Mouse (Mus musculus) thymus, postnatal 36 days (tissue): ENCODE measurements at regions not wholly inside any gene's neighbourhood (a gene's known extent, or its start where the extent isn't known, plus 50 kb on each side); places are given as distances from the start of the nearest gene placed in this dataset.

ENCODE experiments used
- DNase-seq, 2 experiments: peaks; one replicate each; pipeline ENCODE4 v3.0.0; 2022; ENCODE audit warnings: mixed read lengths in 2 of 2

DNA sequence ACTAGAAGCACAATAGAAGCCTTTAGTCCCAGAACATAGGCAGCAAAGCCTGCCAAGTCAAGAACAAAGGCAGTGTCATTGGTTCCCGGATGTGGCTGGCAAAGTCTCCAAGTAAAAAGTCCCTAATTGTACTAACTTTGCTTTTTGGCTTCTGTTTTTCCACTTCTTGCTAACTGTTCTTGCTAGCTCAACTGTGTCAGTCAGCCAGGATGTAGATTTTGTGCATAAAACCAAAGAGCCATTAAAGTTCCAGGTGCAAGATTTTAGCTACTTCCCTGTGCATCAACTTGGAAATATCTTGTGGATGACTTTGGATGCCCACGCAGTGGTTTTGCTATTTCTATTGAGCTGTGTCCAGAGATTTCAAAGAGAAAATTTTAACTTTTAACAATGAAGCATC is 560.0 kb upstream of the B3galt2 start:
- no peak for DNase-seq

DNA sequence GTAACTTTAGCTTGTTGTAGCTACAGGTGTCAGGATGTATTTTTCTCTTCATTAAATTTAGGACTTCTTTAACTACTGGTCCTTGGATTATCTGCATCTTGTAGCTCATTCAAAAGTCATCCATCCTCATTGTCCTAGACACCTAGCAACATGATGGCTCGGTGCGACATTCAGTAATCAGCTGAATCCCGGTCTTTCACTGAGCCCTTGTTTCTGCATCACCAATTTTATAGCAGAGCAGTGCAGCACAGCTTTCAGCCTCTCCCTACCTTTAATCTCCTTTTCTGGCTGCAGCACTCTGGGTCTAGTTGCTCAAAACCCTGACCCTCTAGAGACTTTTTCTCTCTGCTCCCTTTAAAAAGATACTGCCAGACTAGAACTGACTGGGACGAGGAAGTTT is 543.6 kb upstream of the B3galt2 start:
- DNase-seq = no peak

GRCm38 (mm10) chr1:143098307-143098706 is 542.2 kb upstream of the B3galt2 start:
- DNase-seq = no peak

- no peak for DNase-seq
These were observed 518.3 kb upstream of the B3galt2 start for GRCm38 (mm10) chr1:143122185-143122584.

DNA sequence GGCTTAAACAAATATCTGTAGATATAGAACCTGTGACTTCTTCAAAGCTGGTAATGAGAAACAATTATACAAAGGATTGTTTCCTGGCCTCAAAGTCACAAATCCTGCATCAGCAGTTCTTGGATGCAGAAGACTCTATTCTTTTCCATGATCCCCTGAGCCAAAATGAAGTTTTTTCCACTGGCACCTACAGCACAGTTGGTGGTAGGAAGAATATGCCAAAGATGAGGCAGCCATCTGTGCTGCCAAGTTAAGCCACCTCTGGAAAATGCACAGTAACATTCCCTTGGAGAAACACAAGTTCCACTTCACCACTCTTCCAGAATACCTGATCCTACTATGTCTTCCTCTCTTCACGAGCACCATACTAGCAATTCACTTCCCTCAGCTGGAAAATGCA is 510.2 kb upstream of the B3galt2 start:
- DNase-seq = no peak

DNA sequence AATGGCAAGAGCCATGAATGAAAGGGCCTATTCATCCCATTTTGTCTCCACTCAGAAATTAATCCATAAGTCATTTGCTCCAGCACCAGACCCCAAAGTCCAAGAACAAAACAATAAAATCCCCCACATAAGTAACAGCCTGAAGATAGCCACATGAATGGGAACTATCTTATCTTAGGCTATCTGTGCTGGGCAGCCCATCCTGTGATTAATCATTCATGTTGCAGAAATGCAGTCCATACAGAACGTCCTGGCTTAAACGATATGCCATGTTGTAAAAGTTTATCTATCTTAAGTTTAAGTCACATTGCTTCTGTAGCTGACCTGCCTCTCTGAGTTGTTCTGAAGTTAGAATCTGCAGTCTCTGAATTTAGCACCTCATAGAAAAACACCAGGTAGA is 507.7 kb upstream of the B3galt2 start:
- DNase-seq = no peak

DNA sequence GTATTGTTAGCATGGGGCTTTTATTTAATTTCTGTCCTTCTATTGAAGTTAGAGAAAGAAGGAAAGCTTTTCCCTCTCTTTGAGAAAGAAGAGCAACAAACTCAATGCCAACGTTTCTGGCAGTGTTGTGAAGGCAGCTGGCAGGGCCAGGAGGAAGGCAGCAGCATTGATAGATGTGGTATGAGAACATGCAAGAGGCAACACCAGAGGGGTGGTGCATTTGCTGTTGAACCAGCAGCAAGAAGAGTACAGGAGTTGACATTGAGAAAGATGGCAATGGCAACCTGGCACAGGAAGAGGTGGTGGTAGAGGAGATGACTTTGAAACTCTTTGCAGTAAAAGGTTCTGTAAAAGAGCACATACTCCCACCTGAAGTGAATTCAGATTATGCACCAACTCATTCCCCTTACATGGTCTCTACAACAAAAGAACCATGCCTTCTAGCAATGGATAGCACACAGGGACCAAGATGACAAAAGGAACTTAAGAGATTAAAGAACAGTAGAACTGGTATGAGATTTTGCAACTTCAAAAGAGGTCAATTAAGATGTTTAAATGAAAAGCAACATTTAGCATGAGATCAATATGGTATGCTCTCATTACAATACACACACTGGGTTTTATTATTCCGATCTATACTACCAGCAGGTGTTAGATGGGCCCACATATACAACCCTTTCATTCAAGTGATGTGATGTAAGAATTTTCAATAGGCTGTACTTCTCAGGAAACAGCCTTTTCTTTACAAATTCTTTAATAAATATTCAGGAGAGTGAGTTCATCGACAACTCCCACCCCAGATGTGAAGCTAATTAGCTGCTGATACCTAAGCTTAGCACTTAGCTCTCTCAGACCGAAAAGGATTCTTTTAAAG is 495.1 kb upstream of the B3galt2 start:
- no peak for DNase-seq

- no peak for DNase-seq
These were observed 469.2 kb upstream of the B3galt2 start for GRCm38 (mm10) chr1:143171286-143171685.

- no peak for DNase-seq
These were observed 466.6 kb upstream of the B3galt2 start for GRCm38 (mm10) chr1:143173836-143174235.

GRCm38 (mm10) chr1:143192167-143192793 is 448.2 kb upstream of the B3galt2 start:
- DNase-seq = no peak

DNA sequence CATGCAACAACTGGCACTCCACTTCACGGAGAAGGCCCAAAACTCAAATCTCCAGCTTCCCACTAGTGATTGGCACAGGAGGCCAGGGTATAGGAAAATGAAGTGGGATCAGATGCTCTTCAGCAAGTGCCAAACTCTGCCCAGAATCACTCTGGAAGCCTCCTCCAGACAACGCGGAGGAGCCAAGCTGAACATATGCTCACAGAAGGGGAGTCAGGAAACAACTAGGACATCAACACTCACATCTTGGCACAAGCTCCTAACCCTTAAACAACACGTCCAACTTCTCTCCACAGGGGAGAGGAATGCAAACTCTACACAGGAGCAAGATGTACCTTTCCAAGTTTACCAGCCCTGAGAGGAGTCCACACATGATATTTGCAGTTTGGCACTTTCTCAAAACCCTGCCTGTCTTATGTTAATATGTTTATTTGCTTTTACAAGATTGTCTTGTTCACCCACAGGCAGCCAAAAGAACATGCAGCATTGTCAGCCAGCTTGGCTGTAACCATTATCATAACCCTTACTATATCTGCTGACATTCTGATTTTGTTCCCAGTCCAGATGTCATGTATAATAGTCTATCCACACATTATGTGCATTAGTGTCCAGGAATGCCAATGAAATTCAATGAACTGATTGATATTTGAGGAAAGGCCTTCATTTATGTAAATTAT is 440.1 kb upstream of the B3galt2 start:
- DNase-seq = no peak

DNA sequence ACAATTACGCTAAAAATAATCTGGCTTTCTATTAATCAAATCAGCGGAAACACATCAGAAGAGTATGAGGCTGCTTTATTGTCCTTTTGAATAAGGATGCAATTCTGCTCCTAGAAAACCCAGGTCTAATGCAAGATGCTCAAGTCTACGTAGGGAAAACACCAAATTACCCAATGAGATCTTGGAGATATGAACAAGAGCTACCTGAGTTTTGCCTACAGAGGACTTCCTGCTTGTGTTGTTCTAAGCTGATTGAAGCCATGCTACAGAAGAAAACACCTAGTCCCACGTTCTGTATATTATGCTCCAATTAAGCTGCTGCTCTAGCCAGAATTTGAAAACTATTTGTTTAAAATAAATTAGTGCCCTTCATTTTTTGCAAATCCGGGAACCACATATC is 439.5 kb upstream of the B3galt2 start:
- DNase-seq = no peak

- peak; percentile 11 to 15 for DNase-seq
These were observed 438.3 kb upstream of the B3galt2 start for GRCm38 (mm10) chr1:143202182-143202581.

DNA sequence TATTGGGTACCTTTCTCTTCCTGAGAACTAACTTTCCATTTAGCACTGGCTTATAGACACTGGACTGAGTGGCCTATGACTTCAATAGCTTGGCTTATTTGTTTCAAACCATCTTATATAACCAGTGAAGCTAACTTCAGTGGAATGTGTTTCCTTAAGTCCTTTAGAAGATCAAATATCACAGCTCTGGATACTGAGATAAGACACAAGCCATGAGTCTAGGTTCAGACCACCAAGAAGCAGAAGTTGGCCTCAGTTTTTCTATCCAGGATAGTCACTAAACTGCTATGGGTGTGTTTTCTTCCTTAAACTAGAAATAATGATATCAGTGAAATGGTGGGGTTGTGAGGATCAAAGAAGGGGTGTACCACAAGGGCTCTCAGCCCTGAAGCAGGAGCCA is 436.4 kb upstream of the B3galt2 start:
- DNase-seq = no peak

DNA sequence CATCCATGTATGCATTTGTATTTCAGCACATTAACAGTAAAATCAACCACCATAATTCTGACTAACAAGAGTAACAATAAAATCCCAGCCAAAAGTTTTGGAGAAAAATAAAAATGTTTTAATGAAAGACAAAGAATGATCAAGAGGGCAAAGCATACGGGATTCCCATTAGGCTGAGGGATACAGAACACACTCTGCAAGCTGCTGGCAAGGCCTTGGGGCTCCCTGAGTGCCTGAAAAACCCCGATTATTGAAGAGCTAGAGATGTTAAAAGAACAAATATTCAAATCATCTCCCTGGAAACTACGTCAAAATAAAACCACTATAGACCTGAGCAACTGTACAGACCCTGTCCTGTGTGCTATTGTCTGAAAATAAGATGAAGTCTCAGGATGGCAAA is 433.5 kb upstream of the B3galt2 start:
- DNase-seq = no peak

- DNase-seq = no peak
These were observed 432.9 kb upstream of the B3galt2 start for GRCm38 (mm10) chr1:143207399-143208065.

DNA sequence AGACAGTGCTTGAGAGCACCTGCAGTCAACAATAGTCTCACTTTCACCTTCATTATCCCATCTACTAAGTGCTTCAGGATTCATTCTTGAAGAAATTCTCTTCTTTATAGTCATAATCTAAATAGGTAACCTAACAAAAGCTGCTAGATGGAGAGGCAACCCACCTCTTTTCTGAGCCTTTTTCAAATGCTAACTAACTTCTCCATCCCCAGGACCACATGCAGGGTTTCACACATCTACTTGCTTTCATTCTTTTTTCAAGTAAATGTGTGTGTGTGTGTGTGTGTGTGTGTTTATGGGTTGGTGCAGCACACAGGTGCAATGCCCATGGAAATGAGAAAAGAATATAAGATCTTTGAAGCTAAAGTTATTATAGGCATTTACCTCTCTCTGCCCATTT is 423.1 kb upstream of the B3galt2 start:
- DNase-seq = no peak

DNA sequence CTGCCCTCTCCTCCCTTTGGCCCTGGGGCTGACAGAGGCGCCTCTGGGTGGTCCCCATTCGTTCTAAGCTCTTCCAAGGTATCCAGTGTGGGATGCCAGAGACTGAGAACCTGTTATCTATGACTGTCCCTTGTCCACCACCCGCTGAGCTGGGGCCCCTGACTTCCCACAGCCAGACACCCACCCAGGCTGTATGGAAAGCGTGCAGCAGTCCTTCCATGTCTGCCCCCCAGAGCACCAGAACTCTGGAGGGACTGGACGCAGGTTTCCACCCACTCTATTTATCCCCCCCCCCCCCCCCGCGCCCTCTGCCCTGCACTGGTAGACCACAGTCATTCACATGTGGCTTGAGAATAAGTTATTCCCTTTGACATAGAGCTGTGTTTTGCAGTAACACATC is 408.5 kb upstream of the B3galt2 start:
- no peak for DNase-seq

DNA sequence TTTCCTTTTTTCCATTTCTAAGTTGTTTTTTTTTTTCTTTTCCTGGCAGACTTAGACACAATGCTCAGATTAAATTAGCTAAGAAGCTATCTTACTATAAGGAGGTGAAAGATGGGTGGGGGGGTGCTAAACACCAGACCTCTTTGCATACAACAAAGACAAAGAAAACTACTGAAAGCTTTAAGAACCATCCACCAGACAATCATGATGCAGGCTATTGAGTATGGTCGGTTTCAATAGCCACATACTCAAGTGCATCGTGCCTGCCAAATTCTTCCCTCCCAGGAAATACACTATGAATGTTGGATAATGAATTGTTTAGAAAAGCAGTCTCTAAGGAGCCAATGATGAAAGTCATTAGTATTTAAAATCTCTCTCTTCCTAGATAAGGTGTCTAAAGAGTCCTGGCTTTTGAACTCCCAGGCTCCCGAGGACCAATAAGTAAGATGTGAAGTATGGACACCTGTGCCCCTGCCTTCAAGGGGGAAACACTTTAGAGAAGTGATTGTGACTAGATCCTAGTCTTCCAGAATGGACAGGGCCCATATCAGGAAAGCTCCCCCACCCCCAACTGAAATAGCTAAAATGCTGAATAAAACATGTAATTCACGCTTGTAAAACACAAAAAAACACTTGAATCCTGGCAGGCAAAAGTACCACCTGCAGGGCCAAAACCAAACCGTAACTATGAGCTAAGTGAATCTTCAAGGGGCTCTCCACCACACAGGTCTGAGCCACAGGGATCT is 381.8 kb upstream of the B3galt2 start:
- DNase-seq = no peak

DNA sequence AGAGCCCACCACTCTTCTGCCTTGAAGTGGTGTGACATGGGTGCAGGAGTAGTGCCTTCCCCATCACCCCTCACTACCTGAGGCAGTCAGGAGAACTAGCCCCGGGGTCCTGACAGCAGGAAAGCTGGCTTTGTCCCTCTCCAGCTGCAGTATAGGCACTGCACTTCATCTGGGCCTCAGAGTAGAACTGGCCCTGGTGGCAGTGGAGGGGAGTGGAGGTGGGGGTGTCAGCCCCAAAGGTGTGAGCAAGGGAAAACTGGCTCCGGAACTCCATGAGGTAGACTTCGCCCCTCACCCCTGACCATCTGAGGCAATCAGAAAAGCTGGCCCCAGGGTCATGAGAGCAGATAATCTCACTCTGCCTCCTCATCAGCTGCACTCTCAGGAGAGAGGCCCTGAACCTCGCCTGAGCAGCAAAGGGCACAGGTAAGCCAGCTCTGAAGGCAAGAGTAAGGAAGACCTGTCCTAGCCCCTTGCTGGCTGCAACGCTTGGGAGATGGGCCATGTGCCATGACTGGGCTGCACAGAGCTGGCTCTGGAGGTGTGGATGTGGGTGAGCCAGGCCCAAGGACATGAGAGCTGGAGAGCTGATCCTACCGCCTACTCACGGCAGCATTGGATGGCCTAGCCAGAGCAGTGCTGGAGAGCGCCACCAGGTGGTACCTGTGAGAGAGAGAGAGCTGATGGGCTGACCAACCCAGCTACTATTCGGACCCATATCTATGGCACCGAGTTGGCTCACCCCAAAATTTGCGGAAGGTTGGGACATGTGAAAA is 377.0 kb upstream of the B3galt2 start:
- DNase-seq = no peak

DNA sequence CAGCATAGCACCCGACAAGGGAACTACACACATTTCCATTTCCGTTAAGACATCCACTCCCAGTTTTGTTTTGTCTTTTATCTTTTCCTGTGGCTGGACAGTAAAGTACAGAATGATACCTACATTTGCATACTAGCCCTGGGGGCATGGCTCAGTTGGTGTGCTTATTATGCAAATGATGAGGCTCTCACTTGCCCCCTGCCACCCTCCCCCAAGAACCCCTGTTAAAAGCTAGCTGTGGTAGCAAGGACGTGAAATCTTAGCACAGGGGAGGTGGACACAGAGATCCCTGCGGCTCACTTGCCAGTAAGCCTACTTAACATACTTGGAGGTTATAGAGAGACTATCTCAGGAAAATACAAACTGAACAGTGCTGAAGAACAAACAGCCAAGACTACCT is 375.2 kb upstream of the B3galt2 start:
- DNase-seq = no peak
